Mouse (Mus musculus) CH12.LX (cell line): ENCODE data around the gene Zkscan1. TPM values are rescaled to one million over a fixed set of nuclear protein-coding genes. Genes with fewer than 3 reads are reported as not detected.

ENCODE experiments used
- DNase-seq: peaks from one replicate; pipeline ENCODE4 v3.0.0-alpha.2; 2013; ENCODE audit errors: extremely low read depth
- H3K27ac ChIP-seq: 2 replicates; pipeline ENCODE4 v1.5.1; 2012; ENCODE audit warnings: low read depth, mild to moderate bottlenecking, control low read depth, moderate library complexity; ENCODE audit not compliant: insufficient read depth
- H3K27me3 ChIP-seq: replicated peaks from 2 replicates; pipeline ENCODE3; 2012; ENCODE audit warnings: inconsistent platforms
- H3K36me3 ChIP-seq, 2 experiments: replicated peaks in 1 of 2; 2 replicates each; pipeline versions ENCODE3 to v1.6.1; 2012; ENCODE audit warnings: inconsistent platforms in 1 of 2, low read length in 1 of 2, mild to moderate bottlenecking in 1 of 2, mixed read lengths in 1 of 2, moderate library complexity in 1 of 2; ENCODE audit not compliant: control insufficient read depth in 1 of 2, insufficient read depth in 1 of 2
- H3K4me1 ChIP-seq, 2 experiments: 2 replicates each; pipeline ENCODE4 v1.6.1; 2012; ENCODE audit warnings: inconsistent platforms in 1 of 2, moderate library complexity in 1 of 2; ENCODE audit not compliant: insufficient read depth in 2 of 2, control insufficient read depth in 1 of 2
- H3K4me2 ChIP-seq: 2 replicates; pipeline ENCODE4 v1.6.1; 2012; ENCODE audit warnings: low read depth, mild to moderate bottlenecking, control low read depth; ENCODE audit not compliant: poor library complexity, insufficient read depth, severe bottlenecking
- H3K4me3 ChIP-seq, 3 experiments: fragments of 150-350 bp in 1 of 3; sonication (generic) in 1 of 3; replicated peaks in 1 of 3; 2 replicates each; pipeline versions ENCODE3 to v1.5.1; 2011 to 2012; ENCODE audit warnings: low read depth in 2 of 3, low read length in 2 of 3, mild to moderate bottlenecking in 2 of 3, moderate library complexity in 2 of 3, control low read depth in 1 of 3, improper control_type of control experiment in 1 of 3, inconsistent platforms in 1 of 3, mixed read lengths in 1 of 3; ENCODE audit not compliant: poor library complexity in 1 of 3
- H3K79me2 ChIP-seq: replicated peaks from 2 replicates; pipeline ENCODE4 v1.6.1; 2012; ENCODE audit warnings: mild to moderate bottlenecking, moderate library complexity; ENCODE audit not compliant: control insufficient read depth, poor library complexity, insufficient read depth, severe bottlenecking; ENCODE audit errors: extremely low read depth
- H3K9ac ChIP-seq: 2 replicates; pipeline ENCODE4 v1.6.1; 2012; ENCODE audit warnings: low read depth, mild to moderate bottlenecking, control low read depth, moderate library complexity; ENCODE audit not compliant: insufficient read depth
- H3K9me3 ChIP-seq: replicated peaks from 2 replicates; pipeline ENCODE3; 2012; ENCODE audit warnings: low read length, inconsistent platforms, mixed read lengths
- CTCF ChIP-seq, 2 experiments: IDR thresholded peaks in 1 of 2; conservative IDR thresholded peaks in 1 of 2; 2 replicates each; pipeline ENCODE4 v1.5.1; 2011 to 2012; ENCODE audit warnings: low read depth in 2 of 2, low read length in 2 of 2, improper control_type of control experiment in 1 of 2, inconsistent platforms in 1 of 2, mild to moderate bottlenecking in 1 of 2, moderate library complexity in 1 of 2
- ELF1 ChIP-seq: IDR thresholded peaks from 2 replicates; pipeline ENCODE4 v1.6.1; 2014; ENCODE audit warnings: low read depth, mild to moderate bottlenecking, inconsistent platforms, low read length, improper control_type of control experiment
- ETS1 ChIP-seq: conservative IDR thresholded peaks from 2 replicates; pipeline ENCODE4 v1.6.1; 2012; ENCODE audit warnings: low read depth, mild to moderate bottlenecking, inconsistent platforms, low read length, improper control_type of control experiment, moderate library complexity
- GABPA ChIP-seq: IDR thresholded peaks from 2 replicates; pipeline ENCODE4 v1.6.1; 2012; ENCODE audit warnings: low read depth, low read length, improper control_type of control experiment, inconsistent platforms; ENCODE audit not compliant: insufficient replicate concordance
- IRF4 ChIP-seq: IDR thresholded peaks from 2 replicates; pipeline ENCODE4 v1.6.1; 2014; ENCODE audit warnings: low read depth, mild to moderate bottlenecking, inconsistent platforms, low read length, improper control_type of control experiment
- KAT2A ChIP-seq: IDR thresholded peaks from 2 replicates; pipeline ENCODE4 v1.6.1; 2012; ENCODE audit warnings: low read length, improper control_type of control experiment, inconsistent platforms; ENCODE audit not compliant: insufficient replicate concordance
- MAFK ChIP-seq: IDR thresholded peaks from 2 replicates; pipeline ENCODE4 v1.6.1; 2011; ENCODE audit warnings: low read length, improper control_type of control experiment; ENCODE audit not compliant: insufficient replicate concordance
- MAZ ChIP-seq: IDR thresholded peaks from 2 replicates; pipeline ENCODE4 v1.6.1; 2012; ENCODE audit warnings: low read depth, mild to moderate bottlenecking, inconsistent platforms, low read length, improper control_type of control experiment, moderate library complexity
- PAX5 ChIP-seq: IDR thresholded peaks from 2 replicates; pipeline ENCODE4 v1.6.1; 2012; ENCODE audit warnings: low read length, inconsistent platforms, mixed read lengths
- POLR2A ChIP-seq: IDR thresholded peaks from 2 replicates; pipeline ENCODE4 v1.6.1; 2011; ENCODE audit warnings: low read depth, mild to moderate bottlenecking, improper control_type of control experiment, low read length
- RAD21 ChIP-seq: IDR thresholded peaks from 2 replicates; pipeline ENCODE4 v1.6.1; 2011; ENCODE audit warnings: low read depth, mild to moderate bottlenecking, low read length, improper control_type of control experiment, moderate library complexity
- SIN3A ChIP-seq: IDR thresholded peaks from 2 replicates; pipeline ENCODE4 v1.6.1; 2012; ENCODE audit warnings: low read length, improper control_type of control experiment, inconsistent platforms
- SMC3 ChIP-seq: IDR thresholded peaks from 2 replicates; pipeline ENCODE4 v1.6.1; 2011; ENCODE audit warnings: low read depth, low read length, improper control_type of control experiment
- USF1 ChIP-seq: IDR thresholded peaks from 2 replicates; pipeline ENCODE4 v1.6.1; 2014; ENCODE audit warnings: low read depth, mild to moderate bottlenecking, inconsistent platforms, low read length, improper control_type of control experiment
- ZC3H11A ChIP-seq: IDR thresholded peaks from 2 replicates; pipeline ENCODE4 v1.6.1; 2012; ENCODE audit warnings: low read depth, mild to moderate bottlenecking, inconsistent platforms, low read length, improper control_type of control experiment
- ZKSCAN1 ChIP-seq: IDR thresholded peaks from 2 replicates; pipeline ENCODE4 v1.6.1; 2012; ENCODE audit warnings: low read depth, inconsistent platforms, low read length, improper control_type of control experiment, borderline replicate concordance
- ZMIZ1 ChIP-seq: IDR thresholded peaks from 2 replicates; pipeline ENCODE4 v1.6.1; 2012; ENCODE audit warnings: low read depth, mild to moderate bottlenecking, inconsistent platforms, low read length, improper control_type of control experiment
- ZNF384 ChIP-seq: IDR thresholded peaks from 2 replicates; pipeline ENCODE4 v1.6.1; 2012; ENCODE audit warnings: low read depth, low read length, improper control_type of control experiment, inconsistent platforms
- dilution Hi-C: fragments of 300-500 bp; cut with MboI; formaldehyde crosslinking; loops from 2 replicates; pipeline ENCODE4 v1.14.3; 2020; ENCODE audit warnings: low sequenced_read_pairs; ENCODE audit not compliant: extremely low pct_unique_long_range_greater_than_20kb, extremely low pct_ligation_motif_present
- in situ Hi-C: fragments of 300-500 bp; cut with MboI; formaldehyde crosslinking; loops from 3 replicates; pipeline ENCODE4 v1.14.3; 2019; ENCODE audit warnings: low sequenced_read_pairs, low pct_ligation_motif_present, low pct_unique_long_range_greater_than_20kb, mixed read lengths
- polyA plus RNA-seq: library from polyadenylated mRNA; unstranded; fragments of >175 nt; gene quantifications from 2 replicates; pipeline ENCODE4 v1.2.1, GENCODE M21; 2012; ENCODE audit warnings: low read depth; ENCODE audit not compliant: insufficient read length
- total RNA-seq, 2 experiments: library from RNA; depleted of rRNA; stranded (reverse); fragments of 300-350 nt in 1 of 2; fragments of >200 nt in 1 of 2; gene quantifications; 2 replicates each; pipeline ENCODE4 v1.2.3; 2012 to 2014

The Zkscan1 gene
- total and polyA plus RNA-seq, 3 experiments = 9.2 to 10.7 (median 9.5) TPM

DNA sequence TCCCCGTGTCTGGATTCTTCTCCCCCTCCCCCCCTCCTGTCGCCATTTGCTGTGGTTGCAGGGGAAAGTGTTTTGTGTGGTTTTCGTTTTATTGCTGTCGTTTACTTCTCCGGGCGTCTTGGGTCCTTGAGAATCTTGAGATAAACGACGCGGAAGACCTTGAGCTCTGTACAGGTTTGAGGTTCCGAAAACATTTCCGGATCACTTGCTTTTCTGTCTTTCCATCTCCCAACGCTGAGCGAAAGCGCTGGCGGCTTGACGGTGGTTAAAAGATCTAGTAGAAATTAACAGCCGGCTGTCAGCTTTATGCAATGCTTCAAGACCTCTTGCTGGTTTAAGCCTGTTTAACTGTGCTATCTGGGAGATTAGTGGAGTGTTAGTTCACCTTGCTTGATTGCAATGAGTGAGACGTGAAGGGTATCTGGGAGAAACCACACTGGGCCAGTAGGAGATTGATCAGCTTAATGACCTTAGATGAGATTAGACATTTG, 582 bp downstream of the Zkscan1 start:
- H3K27me3 ChIP-seq = no peaks in the 10 kb centered on the region
- TF ChIP-seq IRF4 (no peak), GABPA (no peak), MAFK (no peak), USF1 (no peak), MAZ (no peak), CTCF (conservative IDR thresholded peaks at IDR 0.05 in 1 of 2, IDR thresholded peaks at IDR 0.05 in 1 of 2; ENCODE audit: low read depth in 2 of 2, low read length in 2 of 2) (no peak), ZKSCAN1 (no peak), PAX5 (no peak), ZC3H11A (no peak), ELF1 (no peak), ZMIZ1 (no peak), RAD21 (no peak), KAT2A (no peak), ETS1 (no peak), ZNF384 (no peak), SMC3 (no peak)
- TF ChIP-seq, all 38 proteins: peak for 0
- in situ Hi-C loops (no loop called here), dilution Hi-C loops (no loop called here)
- DNase-seq = peak; percentile 32
- Histone ChIP-seq H3K4me1 (peaks cover 0 to 49% of the 10 kb centered on the region in 2 experiments; a peak in 2 of 4 replicates), H3K36me3 (peaks cover 7 to 28% of the 10 kb centered on the region in 2 experiments), H3K9ac (peak overlapping the region; percentile 100), H3K27ac (no peak overlapping the region), H3K9me3 (no peaks in the 10 kb centered on the region), H3K4me2 (peak overlapping the region; percentile 98), H3K4me3 (peak overlapping the region; percentile 73 to 100 (median 91)), H3K79me2 (peaks cover 47% of the 10 kb centered on the region)

DNA sequence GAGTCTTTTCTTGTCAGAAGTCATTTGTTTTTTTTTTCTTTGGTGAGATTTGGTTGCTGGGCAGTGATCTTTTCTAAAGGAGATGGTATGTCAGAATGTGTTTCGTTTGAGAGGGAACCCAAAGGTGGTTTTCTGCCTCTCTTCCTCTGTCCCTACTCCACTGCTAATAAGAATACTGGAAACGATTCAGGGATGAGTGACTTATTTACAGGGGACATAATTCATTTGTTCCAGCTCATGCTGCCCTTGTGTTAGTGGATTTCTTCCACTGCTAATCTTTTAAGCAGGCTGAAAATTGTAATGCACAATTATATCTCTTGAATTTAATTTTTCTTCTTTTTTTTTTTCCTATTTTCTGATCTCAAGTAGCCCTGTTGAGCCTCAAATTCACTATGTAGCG, 2.0 kb downstream of the Zkscan1 start:
- Histone ChIP-seq H3K4me3 (no peak overlapping the region), H3K27me3 (no peaks in the 10 kb centered on the region), H3K4me2 (no peak overlapping the region), H3K36me3 (peaks cover 10 to 31% of the 10 kb centered on the region in 2 experiments), H3K9ac (peak overlapping the region; percentile 26; the same call in 1 of the 2 replicates), H3K27ac (no peak overlapping the region), H3K4me1 (peaks cover 0 to 40% of the 10 kb centered on the region in 2 experiments; a peak in 2 of 4 replicates), H3K79me2 (peaks cover 54% of the 10 kb centered on the region), H3K9me3 (no peaks in the 10 kb centered on the region)
- dilution Hi-C loops (no loop called here), in situ Hi-C loops (no loop called here)
- TF ChIP-seq PAX5 (no peak), ELF1 (no peak), POLR2A (no peak), SIN3A (no peak), CTCF (conservative IDR thresholded peaks at IDR 0.05 in 1 of 2, IDR thresholded peaks at IDR 0.05 in 1 of 2; ENCODE audit: low read depth in 2 of 2, low read length in 2 of 2) (no peak), MAFK (no peak)
- DNase-seq = no peak
